Mouse (Mus musculus) common myeloid progenitor, adult 5-6 weeks (primary cell): ENCODE results near the gene Plac1. TPM values are rescaled to one million over a fixed set of nuclear protein-coding genes. Genes with fewer than 3 reads are reported as not detected.

Source experiments
- ATAC-seq: replicated peaks from 2 replicates; pipeline ENCODE4 v1.8.0; 2016; ENCODE audit warnings: low read depth, mild to moderate bottlenecking, moderate TSS enrichment, inconsistent platforms; ENCODE audit not compliant: poor library complexity, severe bottlenecking
- total RNA-seq: library from RNA; stranded (forward); fragments of 200-1000, 187-1606 nt; gene quantifications from 2 replicates; pipeline ENCODE4 v1.2.3, GENCODE M21; 2017

Plac1 gene
- total RNA-seq, 1 experiment from 2014 or later = not detected

- no peak for ATAC-seq
Measured at GRCm38 (mm10) chrX:53204690-53205311, 35.1 kb downstream of the Plac1 start.

GRCm38 (mm10) chrX:53201616-53202015 lies 38.3 kb downstream of the Plac1 start:
- ATAC-seq = no peak

- no peak for ATAC-seq
Measured at GRCm38 (mm10) chrX:53197681-53198080, 42.2 kb downstream of the Plac1 start.

- no peak for ATAC-seq
Measured at GRCm38 (mm10) chrX:53196392-53196791, 43.5 kb downstream of the Plac1 start.

GRCm38 (mm10) chrX:53188692-53189091 lies 51.2 kb downstream of the Plac1 start:
- ATAC-seq = no peak

- ATAC-seq = no peak
Measured at GRCm38 (mm10) chrX:53179801-53180200, 60.1 kb downstream of the Plac1 start.

- ATAC-seq = no peak
Measured at GRCm38 (mm10) chrX:53176296-53176695, 63.6 kb downstream of the Plac1 start.

- ATAC-seq = peak; percentile 80
Measured at GRCm38 (mm10) chrX:53168623-53169022, 71.3 kb downstream of the Plac1 start.

- ATAC-seq = 0 out of 2 replicates have a peak, but pooled peaks have one; percentile 28
Measured at GRCm38 (mm10) chrX:53166901-53167525, 72.9 kb downstream of the Plac1 start.

GRCm38 (mm10) chrX:53166251-53166900 lies 73.5 kb downstream of the Plac1 start:
- no peak for ATAC-seq

- ATAC-seq = no peak
Measured at GRCm38 (mm10) chrX:53162589-53162988, 77.3 kb downstream of the Plac1 start.

- ATAC-seq = no peak
Measured at GRCm38 (mm10) chrX:53161583-53161982, 78.3 kb downstream of the Plac1 start.

- peak; percentile 97 for ATAC-seq
Measured at GRCm38 (mm10) chrX:53161115-53161514, 78.8 kb downstream of the Plac1 start.

- no peak for ATAC-seq
Measured at GRCm38 (mm10) chrX:53148039-53148438, 91.9 kb downstream of the Plac1 start.

- no peak for ATAC-seq
Measured at GRCm38 (mm10) chrX:53146389-53146917, 93.5 kb downstream of the Plac1 start.

- ATAC-seq = no peak
Measured at GRCm38 (mm10) chrX:53139641-53140040, 100.3 kb downstream of the Plac1 start.

- no peak for ATAC-seq
Measured at GRCm38 (mm10) chrX:53137066-53137465, 102.8 kb downstream of the Plac1 start.

- no peak for ATAC-seq
Measured at GRCm38 (mm10) chrX:53129501-53129900, 110.4 kb downstream of the Plac1 start.

- ATAC-seq = no peak
Measured at GRCm38 (mm10) chrX:53126492-53127033, 113.3 kb downstream of the Plac1 start.

GRCm38 (mm10) chrX:53125838-53126467 lies 114.0 kb downstream of the Plac1 start:
- ATAC-seq = no peak
